Mouse (Mus musculus) thymus, adult 2 months (tissue): ENCODE measurements around the gene Rad54l. TPM values are rescaled to one million over a fixed set of nuclear protein-coding genes. Genes with fewer than 3 reads are reported as not detected.

Experiments
- DNase-seq: peaks from one replicate; pipeline ENCODE4 v3.0.0; 2021
- H3K27ac ChIP-seq: fragments of 200-500 bp; 2 replicates; pipeline ENCODE4 v1.5.1; 2012; ENCODE audit warnings: low read length, control low read depth; ENCODE audit not compliant: control insufficient read depth, insufficient read depth
- H3K27me3 ChIP-seq: fragments of 200-500 bp; 2 replicates; pipeline ENCODE4 v1.6.1; 2012; ENCODE audit warnings: mild to moderate bottlenecking, low read length, moderate library complexity, mixed read lengths; ENCODE audit not compliant: control insufficient read depth, insufficient read depth
- H3K36me3 ChIP-seq: fragments of 200-500 bp; 2 replicates; pipeline ENCODE4 v1.6.1; 2012; ENCODE audit warnings: mild to moderate bottlenecking, low read length, moderate library complexity; ENCODE audit not compliant: control insufficient read depth, insufficient read depth
- H3K4me1 ChIP-seq: fragments of 200-500 bp; replicated peaks from 2 replicates; pipeline ENCODE4 v1.6.1; 2012; ENCODE audit warnings: low read length; ENCODE audit not compliant: control insufficient read depth, insufficient read depth
- H3K4me3 ChIP-seq: fragments of 200-500 bp; 2 replicates; pipeline ENCODE4 v1.5.1; 2012; ENCODE audit warnings: mild to moderate bottlenecking, low read length, control low read depth, moderate library complexity; ENCODE audit not compliant: control insufficient read depth, insufficient read depth
- CTCF ChIP-seq: fragments of 200-500 bp; IDR thresholded peaks from 2 replicates; pipeline ENCODE4 v1.5.1; 2012; ENCODE audit warnings: mild to moderate bottlenecking, control low read depth, low read length, moderate library complexity, borderline replicate concordance; ENCODE audit not compliant: control insufficient read depth, poor library complexity, insufficient read depth; ENCODE audit errors: extremely low read depth
- POLR2A ChIP-seq: fragments of 200-500 bp; IDR thresholded peaks from 2 replicates; pipeline ENCODE4 v1.6.1; 2012; ENCODE audit warnings: mild to moderate bottlenecking, low read length, control low read depth, moderate library complexity; ENCODE audit not compliant: control insufficient read depth, poor library complexity, insufficient read depth; ENCODE audit errors: extremely low read depth
- WGBS: fragments of 180-500 bp; shearing (Covaris S2); methylation state at CpG from one replicate; pipeline ENCODE4 v1.1.7; 2018; 5-methylcytosine and 5-hydroxymethylcytosine counted together
- polyA plus RNA-seq: library from polyadenylated mRNA; depleted of rRNA; stranded (reverse); fragments of >200 nt; gene quantifications from 2 replicates; pipeline ENCODE4 v1.2.3, GENCODE M21; 2012; rRNA removed

The Rad54l gene
- polyA plus RNA-seq, 1 experiment, result 12.7 TPM

GRCm38 (mm10) chr4:116047681-116048080 lies 75.8 kb downstream of the Rad54l start:
- no peak overlapping the region for H3K27ac ChIP-seq

GRCm38 (mm10) chr4:116046604-116047003 lies 76.9 kb downstream of the Rad54l start:
- no peaks in the 10 kb centered on the region for H3K4me1 ChIP-seq
- peaks cover 16% of the 10 kb centered on the region for H3K36me3 ChIP-seq
- no peak overlapping the region for H3K27ac ChIP-seq
- no peaks in the 10 kb centered on the region for H3K27me3 ChIP-seq
- DNase-seq, result no peak
- TF ChIP-seq POLR2A, result no peak
- no peak for TF ChIP-seq CTCF
- H3K4me3 ChIP-seq, result no peak overlapping the region
- 93% methylated on average over 2 of the region's 2 CpGs for WGBS

More at GRCm38 (mm10) chr4:116047681-116048080, 75.8 kb downstream of the Rad54l start:
- Histone ChIP-seq H3K27me3 (no peaks in the 10 kb centered on the region), H3K4me1 (peaks cover 8% of the 10 kb centered on the region), H3K4me3 (no peak overlapping the region), H3K36me3 (peaks cover 16% of the 10 kb centered on the region)
- no peak for DNase-seq
- no peak for TF ChIP-seq POLR2A
- TF ChIP-seq CTCF, result no peak
- 97% methylated on average over 1 of the region's 1 CpGs for WGBS

Other genes with a start within 250 kb of the Rad54l start
- gene Kncn, start 239.3 kb downstream of the Rad54l start, polyA plus RNA-seq, result 0.09 and 0.15 TPM in 2 replicates
- 0.17 TPM in 1 of 2 replicates, not detected in the other for gene 6430628N08Rik, start 233.0 kb downstream of the Rad54l start, polyA plus RNA-seq
- 0.14 and 0.18 TPM in 2 replicates for gene Dmbx1, start 183.8 kb downstream of the Rad54l start, polyA plus RNA-seq
- 77.2 and 88.1 TPM in 2 replicates for gene Faah, start 105.8 kb downstream of the Rad54l start, polyA plus RNA-seq
- gene Nsun4, start 69.8 kb downstream of the Rad54l start, polyA plus RNA-seq, result 15.9 and 19.1 TPM in 2 replicates
- gene Uqcrh, start 48.6 kb downstream of the Rad54l start, polyA plus RNA-seq, result 133 and 213 TPM in 2 replicates
- gene Lrrc41, start 48.4 kb downstream of the Rad54l start, polyA plus RNA-seq, result 66.1 and 67.1 TPM in 2 replicates
- gene Pomgnt1, start 150 bp upstream of the Rad54l start, polyA plus RNA-seq, result 36.1 and 40.1 TPM in 2 replicates
- 0.88 and 1.1 TPM in 2 replicates for gene Lurap1, start 27.6 kb upstream of the Rad54l start, polyA plus RNA-seq
- 3.0 and 4.1 TPM in 2 replicates for gene Tspan1, start 43.9 kb upstream of the Rad54l start, polyA plus RNA-seq
- gene 1700042G07Rik, start 49.7 kb upstream of the Rad54l start, polyA plus RNA-seq, result not detected in 2 replicates
- not detected in 2 replicates for gene Gm49337, start 49.7 kb upstream of the Rad54l start, polyA plus RNA-seq
- gene Pik3r3, start 97.9 kb upstream of the Rad54l start, polyA plus RNA-seq, result 26.0 and 26.3 TPM in 2 replicates